Comparison of ENCODE assay signal across 1 mouse cellular context in genomic region chr7:127272566-127272965, GRCm38 (mm10).
A peak's percentile ranks its signal among the peaks of the same experiment; 100 is the strongest.
TF ChIP-seq lines count a peak whose summit lies in the region.

No protein-coding gene starts in this region.

TF ChIP-seq in CH12.LX, 34 proteins besides CTCF, POLR2A, EP300 and RAD21 (continued from another document):
- TF ChIP-seq CHD2 (IDR thresholded peaks at IDR 0.05; ENCODE audit: low read length) (no peak), JUND (conservative IDR thresholded peaks at IDR 0.05; ENCODE audit: low read depth, low read length) (no peak), CHD1 (IDR thresholded peaks at IDR 0.05; ENCODE audit: low read depth, low read length) (peak; percentile 19; the same call in 1 of the 2 replicates), NELFE (IDR thresholded peaks at IDR 0.05; ENCODE audit: low read depth, low read length) (no peak), USF1 (IDR thresholded peaks at IDR 0.05; ENCODE audit: low read depth, low read length) (no peak), MEF2A (IDR thresholded peaks at IDR 0.05; ENCODE audit: borderline replicate concordance, low read depth, low read length) (no peak), SMC3 (IDR thresholded peaks at IDR 0.05; ENCODE audit: low read depth, low read length) (no peak), NRF1 (IDR thresholded peaks at IDR 0.05; ENCODE audit: low read depth, low read length) (no peak), ELF1 (IDR thresholded peaks at IDR 0.05; ENCODE audit: low read depth, low read length) (peak; percentile 8; the same call in 1 of the 2 replicates), MAZ (IDR thresholded peaks at IDR 0.05; ENCODE audit: low read depth, low read length) (no peak), E2F4 (IDR thresholded peaks at IDR 0.05; ENCODE audit: insufficient replicate concordance, low read depth, low read length) (no peak), GABPA (IDR thresholded peaks at IDR 0.05; ENCODE audit: insufficient replicate concordance, low read depth, low read length) (no peak), UBTF (IDR thresholded peaks at IDR 0.05; ENCODE audit: low read depth, low read length) (no peak), ETS1 (conservative IDR thresholded peaks at IDR 0.05; ENCODE audit: low read depth, low read length) (no peak), PAX5 (IDR thresholded peaks at IDR 0.05; ENCODE audit: low read length) (no peak), MXI1 (IDR thresholded peaks at IDR 0.05; ENCODE audit: low read depth, low read length) (no peak), MYC (IDR thresholded peaks at IDR 0.05; ENCODE audit: low read depth, low read length) (no peak), TCF12 (IDR thresholded peaks at IDR 0.05; ENCODE audit: low read depth, low read length) (no peak), MAFK (IDR thresholded peaks at IDR 0.05; ENCODE audit: insufficient replicate concordance, low read length) (no peak), BHLHE40 (IDR thresholded peaks at IDR 0.05; ENCODE audit: low read depth, low read length) (no peak), IRF4 (IDR thresholded peaks at IDR 0.05; ENCODE audit: low read depth, low read length) (0 out of 2 replicates have a peak, but pooled peaks have one; percentile 21), JUN (IDR thresholded peaks at IDR 0.05; ENCODE audit: insufficient read depth, low read depth, low read length) (no peak), ZC3H11A (IDR thresholded peaks at IDR 0.05; ENCODE audit: low read depth, low read length) (no peak), ZKSCAN1 (IDR thresholded peaks at IDR 0.05; ENCODE audit: borderline replicate concordance, low read depth, low read length) (no peak)
TF ChIP-seq in CH12.LX: peak in this region for 3.
